Mouse (Mus musculus): ENCODE measurements around the gene Gm13691.
"Not testable (repeated sequence)": the region's sequence is repeated elsewhere in the genome, so short reads cannot be mapped to it uniquely, and the experiment has no call there.

The Gm13691 gene

GRCm38 (mm10) chr2:84032505-84032904, 42.2 kb downstream of the Gm13691 start:
- peak; percentile 35 to 43 for DNase-seq (ENCODE audit: low spot score in 2 of 2)

- no peak for DNase-seq (ENCODE audit: low spot score in 2 of 2)
Observed at GRCm38 (mm10) chr2:84035997-84036396, 45.6 kb downstream of the Gm13691 start.

- no peak for DNase-seq (ENCODE audit: low spot score in 2 of 2)
Observed at GRCm38 (mm10) chr2:84037304-84037703, 47.0 kb downstream of the Gm13691 start.

- DNase-seq (ENCODE audit: low spot score in 2 of 2): not testable (repeated sequence)
Observed at GRCm38 (mm10) chr2:84037943-84038342, 47.6 kb downstream of the Gm13691 start.

- DNase-seq (ENCODE audit: low spot score in 2 of 2): no peak
Observed at GRCm38 (mm10) chr2:84039277-84039676, 48.9 kb downstream of the Gm13691 start.
